Mouse (Mus musculus) brain, adult 2 months (tissue): ENCODE data around the gene Atp9a.
A peak's percentile ranks its signal among the peaks of the same experiment; 100 is the strongest.
"Not testable (repeated sequence)": the region's sequence is repeated elsewhere in the genome, so short reads cannot be mapped to it uniquely, and the experiment has no call there.

Experiments
- DNase-seq: peaks from one replicate; pipeline ENCODE4 v3.0.0; 2011; ENCODE audit warnings: low read depth, low spot score

Atp9a gene

GRCm38 (mm10) chr2:168742059-168742627 is at the start of gene Atp9a:
Gene Atp9a (minus strand): TSS chr2:168742409.
- peak; percentile 90 for DNase-seq

GRCm38 (mm10) chr2:168791115-168791802 is 49.0 kb upstream of the Atp9a start:
- peak; percentile 73 for DNase-seq

- DNase-seq = no peak
These were observed 44.0 kb upstream of the Atp9a start for GRCm38 (mm10) chr2:168786174-168786573.

- DNase-seq = no peak
These were observed 38.4 kb upstream of the Atp9a start for GRCm38 (mm10) chr2:168780596-168780995.

- no peak for DNase-seq
These were observed 37.8 kb upstream of the Atp9a start for GRCm38 (mm10) chr2:168780024-168780423.

GRCm38 (mm10) chr2:168777481-168777880 is 35.3 kb upstream of the Atp9a start:
- DNase-seq = no peak

GRCm38 (mm10) chr2:168776238-168776637 is 34.0 kb upstream of the Atp9a start:
- no peak for DNase-seq

GRCm38 (mm10) chr2:168769259-168769658 is 27.1 kb upstream of the Atp9a start:
- DNase-seq = no peak

- no peak for DNase-seq
These were observed 25.4 kb upstream of the Atp9a start, which contains the start of gene Sall4 for GRCm38 (mm10) chr2:168767582-168767981. Gene Sall4 (minus strand): TSS chr2:168767943.

GRCm38 (mm10) chr2:168766538-168767361 is 24.5 kb upstream of the Atp9a start:
- peak; percentile 69 for DNase-seq

- DNase-seq = no peak
These were observed 23.7 kb upstream of the Atp9a start for GRCm38 (mm10) chr2:168765696-168766537.

- DNase-seq = peak; percentile 46
These were observed 23.0 kb upstream of the Atp9a start for GRCm38 (mm10) chr2:168765065-168765681.

GRCm38 (mm10) chr2:168764460-168764867 is 22.3 kb upstream of the Atp9a start:
- DNase-seq = no peak

GRCm38 (mm10) chr2:168763785-168764184 is 21.6 kb upstream of the Atp9a start:
- no peak for DNase-seq

GRCm38 (mm10) chr2:168762411-168762815 is 20.2 kb upstream of the Atp9a start:
- DNase-seq = no peak

- DNase-seq = no peak
These were observed 19.7 kb upstream of the Atp9a start for GRCm38 (mm10) chr2:168761954-168762353.

GRCm38 (mm10) chr2:168761141-168761540 is 18.9 kb upstream of the Atp9a start:
- DNase-seq = no peak

- not testable (repeated sequence) for DNase-seq
These were observed 2.2 kb upstream of the Atp9a start for GRCm38 (mm10) chr2:168744406-168744805.

GRCm38 (mm10) chr2:168742649-168743048 is 440 bp upstream of the Atp9a start:
- peak; percentile 78 for DNase-seq

GRCm38 (mm10) chr2:168741273-168742058 is 743 bp downstream of the Atp9a start:
- peak; percentile 95 for DNase-seq
